Mouse (Mus musculus) mouse trophoblast stem cell (cell line): Measurements from ENCODE around the gene Drd5.

Experiments used
- in situ Hi-C, 2 experiments: fragments of 300-500 bp; cut with MseI, MboI; formaldehyde crosslinking; loops; 2 replicates in 1 of 2; 3 replicates in 1 of 2; pipeline ENCODE4 v1.15.1; 2025

Gene Drd5

DNA sequence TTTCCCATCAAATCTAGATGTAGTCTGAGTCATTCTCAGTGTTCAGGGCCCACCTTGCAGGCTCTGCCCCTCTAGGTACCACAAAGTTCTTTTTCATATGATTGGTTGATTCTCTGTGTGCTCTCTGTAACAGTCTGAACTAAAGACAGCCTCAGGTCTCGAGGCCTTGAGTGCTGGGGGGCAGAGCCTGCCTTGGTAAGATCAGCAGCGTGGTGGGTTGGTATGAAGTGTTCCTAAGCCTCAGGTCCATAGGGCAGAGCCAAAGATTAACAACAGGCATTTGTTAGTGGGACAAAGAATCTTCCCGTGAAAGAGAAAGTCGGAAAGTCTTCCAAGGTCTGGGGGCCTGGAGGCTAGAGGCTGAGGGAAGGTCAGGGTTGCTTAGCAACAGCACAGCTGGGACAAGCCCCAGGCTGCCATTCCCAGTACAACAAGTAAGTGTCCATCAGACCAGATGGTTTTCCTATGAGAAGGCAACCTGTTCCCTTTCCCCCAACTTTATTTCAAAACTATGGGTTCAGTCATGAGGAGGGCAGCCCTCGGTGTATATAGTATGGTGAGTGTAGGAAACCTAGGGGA, 31.3 kb downstream of the Drd5 start:
- in situ Hi-C loops, result no loop called here

GRCm38 (mm10) chr5:38356927-38357326, 37.8 kb downstream of the Drd5 start:
- in situ Hi-C loops, result no loop called here

- in situ Hi-C loops, result no loop called here
Measured at GRCm38 (mm10) chr5:38359716-38360115, 40.5 kb downstream of the Drd5 start.

GRCm38 (mm10) chr5:38364396-38364795, 45.2 kb downstream of the Drd5 start:
- in situ Hi-C loops, result no loop called here

- in situ Hi-C loops, result no loop called here
Measured at GRCm38 (mm10) chr5:38365521-38365920, 46.4 kb downstream of the Drd5 start.

- in situ Hi-C loops, result no loop called here
Measured at GRCm38 (mm10) chr5:38366650-38367470, 47.7 kb downstream of the Drd5 start.

DNA sequence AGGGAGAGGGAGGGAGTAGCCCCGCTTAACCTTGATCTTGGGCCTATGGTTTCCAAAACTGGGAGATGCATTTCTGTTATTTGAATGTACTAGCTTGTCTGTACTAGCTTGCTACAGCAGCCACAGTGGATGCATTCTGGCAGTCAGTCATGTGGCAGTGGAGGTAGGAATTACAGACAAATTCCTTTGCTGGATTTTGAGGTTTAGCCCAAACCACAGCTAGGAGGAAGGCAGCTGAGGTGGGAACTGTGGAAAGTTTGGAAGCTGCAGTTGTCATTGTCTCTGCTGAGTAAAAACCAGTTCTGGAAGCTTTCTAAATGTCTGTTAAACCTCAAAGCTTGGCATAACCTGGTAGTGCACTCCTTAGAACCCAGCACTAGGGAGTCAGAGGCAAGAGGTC, 52.1 kb downstream of the Drd5 start:
- in situ Hi-C loops, result no loop called here
